Mouse (Mus musculus) heart, embryonic 10.5 days (tissue): Measurements from ENCODE around the gene Sdf4. TPM values are rescaled to one million over a fixed set of nuclear protein-coding genes. Genes with fewer than 3 reads are reported as not detected.

ENCODE experiments used
- DNase-seq: peaks from one replicate; pipeline ENCODE4 v3.0.0-alpha.2; 2017; ENCODE audit warnings: low spot score
- H3K27ac ChIP-seq: fragments of 300-500 bp; sonication (generic); 2 replicates; pipeline ENCODE4 v1.5.1; 2016; ENCODE audit warnings: mild to moderate bottlenecking
- H3K27me3 ChIP-seq: fragments of 300-500 bp; sonication (generic); 2 replicates; pipeline ENCODE4 v1.6.1; 2016; ENCODE audit warnings: mild to moderate bottlenecking; ENCODE audit not compliant: poor library complexity, insufficient read depth, severe bottlenecking
- H3K36me3 ChIP-seq: fragments of 300-500 bp; sonication (generic); 2 replicates; pipeline ENCODE4 v1.6.1; 2016; ENCODE audit warnings: mild to moderate bottlenecking, moderate library complexity
- H3K4me1 ChIP-seq: fragments of 300-500 bp; sonication (generic); 2 replicates; pipeline ENCODE4 v1.6.1; 2016; ENCODE audit warnings: mild to moderate bottlenecking
- H3K4me3 ChIP-seq: fragments of 300-500 bp; sonication (generic); 2 replicates; pipeline ENCODE4 v1.5.1; 2016; ENCODE audit warnings: mild to moderate bottlenecking, moderate library complexity
- H3K9me3 ChIP-seq: fragments of 300-500 bp; sonication (generic); 2 replicates; pipeline ENCODE4 v1.6.1; 2016; ENCODE audit warnings: mild to moderate bottlenecking, moderate library complexity
- WGBS: fragments of 180-500 bp; shearing (Covaris S2); methylation state at CpG from one replicate; pipeline ENCODE4 v1.1.7; 2016; 5-methylcytosine and 5-hydroxymethylcytosine counted together
- polyA plus RNA-seq: library from polyadenylated mRNA; unstranded; fragments of >200 nt; fragmentation: Nextera tagmentation; extraction: Ambion mirVana; gene quantifications from 2 replicates; pipeline ENCODE4 v1.2.1, GENCODE M21; 2016

The Sdf4 gene
- polyA plus RNA-seq, 1 experiment from 2014 or later: 139 TPM

- Histone ChIP-seq H3K27ac (no peak overlapping the region), H3K27me3 (no peaks in the 10 kb centered on the region), H3K4me3 (no peak overlapping the region), H3K9me3 (no peaks in the 10 kb centered on the region), H3K4me1 (peaks cover 14% of the 10 kb centered on the region), H3K36me3 (peaks cover 28% of the 10 kb centered on the region)
- WGBS: 68% methylated on average over 3 of the region's 3 CpGs
- no peak for DNase-seq
Observed at GRCm38 (mm10) chr4:156021381-156021780, 28.7 kb downstream of the Sdf4 start.

GRCm38 (mm10) chr4:156021942-156022419 is 29.3 kb downstream of the Sdf4 start:
- H3K27ac ChIP-seq: no peak overlapping the region
- 46% methylated on average over 9 of the region's 9 CpGs for WGBS
- H3K36me3 ChIP-seq: peaks cover 31% of the 10 kb centered on the region
- H3K4me3 ChIP-seq: no peak overlapping the region
- H3K4me1 ChIP-seq: peaks cover 15% of the 10 kb centered on the region
- no peaks in the 10 kb centered on the region for H3K27me3 ChIP-seq
- DNase-seq: peak; percentile 69
- no peaks in the 10 kb centered on the region for H3K9me3 ChIP-seq

- H3K36me3 ChIP-seq: peaks cover 47% of the 10 kb centered on the region
- no peaks in the 10 kb centered on the region for H3K27me3 ChIP-seq
- peaks cover 15% of the 10 kb centered on the region for H3K4me1 ChIP-seq
- no peak overlapping the region for H3K4me3 ChIP-seq
- no peak overlapping the region for H3K27ac ChIP-seq
- H3K9me3 ChIP-seq: no peaks in the 10 kb centered on the region
- peak; percentile 68 for DNase-seq
- WGBS: 83% methylated on average over 9 of the region's 9 CpGs
Observed at GRCm38 (mm10) chr4:156023520-156023919, 30.8 kb downstream of the Sdf4 start.

GRCm38 (mm10) chr4:156024184-156024583 is 31.5 kb downstream of the Sdf4 start:
- Histone ChIP-seq H3K36me3 (peaks cover 53% of the 10 kb centered on the region), H3K4me1 (peaks cover 15% of the 10 kb centered on the region), H3K9me3 (no peaks in the 10 kb centered on the region), H3K4me3 (no peak overlapping the region), H3K27ac (no peak overlapping the region), H3K27me3 (no peaks in the 10 kb centered on the region)
- DNase-seq: no peak
- 81% methylated on average over 7 of the region's 7 CpGs for WGBS

GRCm38 (mm10) chr4:156026013-156026412 is 33.3 kb downstream of the Sdf4 start, which contains the start of gene Tnfrsf18:
Gene Tnfrsf18 (plus strand): TSS chr4:156026164.
- Histone ChIP-seq H3K36me3 (peaks cover 50% of the 10 kb centered on the region), H3K4me3 (no peak within 1 kb of the TSS), H3K4me1 (peaks cover 26% of the 10 kb centered on the region), H3K9me3 (no peaks in the 10 kb centered on the region), H3K27me3 (no peaks in the 10 kb centered on the region), H3K27ac (no peak within 1 kb of the TSS)
- DNase-seq: no peak
- 52% methylated on average over 4 of the region's 4 CpGs for WGBS

GRCm38 (mm10) chr4:156028580-156028979 is 35.9 kb downstream of the Sdf4 start:
- Histone ChIP-seq H3K9me3 (no peaks in the 10 kb centered on the region), H3K4me3 (no peak overlapping the region), H3K27me3 (no peaks in the 10 kb centered on the region), H3K27ac (no peak overlapping the region), H3K4me1 (peaks cover 34% of the 10 kb centered on the region), H3K36me3 (peaks cover 48% of the 10 kb centered on the region)
- 90% methylated on average over 7 of the region's 7 CpGs for WGBS
- peak; percentile 73 for DNase-seq

- Histone ChIP-seq H3K9me3 (no peaks in the 10 kb centered on the region), H3K4me1 (peaks cover 45% of the 10 kb centered on the region), H3K27ac (peak overlapping the region; percentile 90), H3K27me3 (peaks cover 19% of the 10 kb centered on the region), H3K4me3 (peak overlapping the region; percentile 67), H3K36me3 (peaks cover 39% of the 10 kb centered on the region)
- 48% methylated on average over 9 of the region's 9 CpGs for WGBS
- no peak for DNase-seq
Observed at GRCm38 (mm10) chr4:156030651-156031118, 38.0 kb downstream of the Sdf4 start.

GRCm38 (mm10) chr4:156031255-156031592 is 38.6 kb downstream of the Sdf4 start:
- DNase-seq: no peak
- H3K4me3 ChIP-seq: peak overlapping the region; percentile 67
- peaks cover 41% of the 10 kb centered on the region for H3K4me1 ChIP-seq
- H3K9me3 ChIP-seq: no peaks in the 10 kb centered on the region
- H3K36me3 ChIP-seq: peaks cover 34% of the 10 kb centered on the region
- H3K27ac ChIP-seq: peak overlapping the region; percentile 90
- peaks cover 24% of the 10 kb centered on the region for H3K27me3 ChIP-seq
- WGBS: 9% methylated on average over 7 of the region's 7 CpGs

GRCm38 (mm10) chr4:156031593-156032391 is 39.1 kb downstream of the Sdf4 start:
- Histone ChIP-seq H3K9me3 (no peaks in the 10 kb centered on the region), H3K27me3 (peaks cover 28% of the 10 kb centered on the region), H3K27ac (peak overlapping the region; percentile 90), H3K36me3 (peaks cover 28% of the 10 kb centered on the region), H3K4me3 (peak overlapping the region; percentile 67), H3K4me1 (peaks cover 39% of the 10 kb centered on the region)
- WGBS: 2% methylated on average over 24 of the region's 24 CpGs
- DNase-seq: peak; percentile 91

GRCm38 (mm10) chr4:156032856-156033255 is 40.2 kb downstream of the Sdf4 start:
- H3K27ac ChIP-seq: peak overlapping the region; percentile 26; the same call in 1 of the 2 replicates
- peaks cover 39% of the 10 kb centered on the region for H3K4me1 ChIP-seq
- H3K36me3 ChIP-seq: peaks cover 18% of the 10 kb centered on the region
- no peak for DNase-seq
- 71% methylated on average over 4 of the region's 4 CpGs for WGBS
- no peaks in the 10 kb centered on the region for H3K9me3 ChIP-seq
- peaks cover 28% of the 10 kb centered on the region for H3K27me3 ChIP-seq
- no peak overlapping the region for H3K4me3 ChIP-seq

- DNase-seq: no peak
- Histone ChIP-seq H3K36me3 (peaks cover 10% of the 10 kb centered on the region), H3K9me3 (no peaks in the 10 kb centered on the region), H3K27ac (no peak overlapping the region), H3K4me1 (peaks cover 39% of the 10 kb centered on the region), H3K4me3 (no peak overlapping the region), H3K27me3 (peaks cover 28% of the 10 kb centered on the region)
- 47% methylated on average over 6 of the region's 6 CpGs for WGBS
Observed at GRCm38 (mm10) chr4:156033476-156034119, 40.9 kb downstream of the Sdf4 start.

GRCm38 (mm10) chr4:156034301-156034700 is 41.6 kb downstream of the Sdf4 start:
- Histone ChIP-seq H3K36me3 (peaks cover 3% of the 10 kb centered on the region), H3K4me3 (peak overlapping the region; percentile 44), H3K27ac (no peak overlapping the region), H3K27me3 (peaks cover 28% of the 10 kb centered on the region), H3K4me1 (peaks cover 39% of the 10 kb centered on the region), H3K9me3 (no peaks in the 10 kb centered on the region)
- no peak for DNase-seq
- WGBS: 65% methylated on average over 4 of the region's 4 CpGs

- H3K4me1 ChIP-seq: peaks cover 38% of the 10 kb centered on the region
- 6% methylated on average over 25 of the region's 25 CpGs for WGBS
- H3K36me3 ChIP-seq: no peaks in the 10 kb centered on the region
- peaks cover 28% of the 10 kb centered on the region for H3K27me3 ChIP-seq
- peak overlapping the region; percentile 44 for H3K4me3 ChIP-seq
- no peak overlapping the region for H3K27ac ChIP-seq
- no peaks in the 10 kb centered on the region for H3K9me3 ChIP-seq
- DNase-seq: no peak
Observed at GRCm38 (mm10) chr4:156034901-156035300, 42.2 kb downstream of the Sdf4 start.
